19 mouse cellular contexts compared by ENCODE assay signal in genomic region chr3:101236261-101236660, GRCm38 (mm10). TPM values are rescaled to one million over a fixed set of nuclear protein-coding genes. Genes with fewer than 3 reads are reported as not detected.
DNase-seq lines count a peak whose midpoint lies in the region; ATAC-seq and TF ChIP-seq lines count a peak whose summit lies in the region.
"Had no signal": no experiment of that assay in that cellular context is flagged by ENCODE, and none has a peak within 500 bp of the region (broad histone marks: within the 10 kb centered on the region; RNA-seq: fewer than 3 reads in every experiment).

No protein-coding gene starts in this region.

- peak; percentile 54 for DNase-seq in heart, adult 11 months
- no peak for DNase-seq in heart, postnatal 4 days
- peak; percentile 22 for DNase-seq in lung, embryonic 14.5 days
- DNase-seq in lung, postnatal 25 days (ENCODE audit: low spot score) = no peak
- peak; percentile 14 for DNase-seq in hindbrain, postnatal 0 days (ENCODE audit: low spot score)
- DNase-seq in thymus, postnatal 0 days (ENCODE audit: low spot score) = peak; percentile 76
- DNase-seq in layer of hippocampus, adult 9-10 months (ENCODE audit: low spot score) = no peak
- DNase-seq: cerebellum, adult 8-10 months; kidney, adult 9 months; right cerebral cortex, postnatal 4 days had no signal

- no peak overlapping the region for H3K4me3 ChIP-seq in lung, embryonic 14.5 days (ENCODE audit: low read depth, low read length)
- no peak overlapping the region for H3K4me3 ChIP-seq in hindbrain, postnatal 0 days (ENCODE audit: low read length)
- H3K4me3 ChIP-seq: embryonic facial prominence, embryonic 13.5 days; forebrain, embryonic 13.5 days; heart, embryonic 12.5 days; liver, embryonic 12.5 days had no signal

- ATAC-seq in lung, embryonic 14.5 days (ENCODE audit: insufficient read depth) = no peak
- no peak for ATAC-seq in hindbrain, postnatal 0 days
- no peak for ATAC-seq in megakaryocyte progenitor cell, adult 5-6 weeks (replicated peaks; ENCODE audit: poor library complexity)
- ATAC-seq: activated CD4-positive, CD25-positive, alpha-beta regulatory T cell, adult 4 months; liver, embryonic 12.5 days had no signal

- H3K9ac ChIP-seq in lung, embryonic 14.5 days = no peak overlapping the region
- no peak overlapping the region for H3K9ac ChIP-seq in hindbrain, postnatal 0 days (replicated peaks; ENCODE audit: low read length)
- H3K9ac ChIP-seq: embryonic facial prominence, embryonic 13.5 days; forebrain, embryonic 13.5 days; heart, embryonic 12.5 days; liver, embryonic 12.5 days had no signal

- no peaks in the 10 kb centered on the region for H3K36me3 ChIP-seq in lung, embryonic 14.5 days (ENCODE audit: insufficient read depth)
- no peaks in the 10 kb centered on the region for H3K36me3 ChIP-seq in hindbrain, postnatal 0 days (ENCODE audit: insufficient read depth, low read length)
- H3K36me3 ChIP-seq: embryonic facial prominence, embryonic 13.5 days; G1E; heart, embryonic 12.5 days; liver, embryonic 12.5 days had no signal

- no peaks in the 10 kb centered on the region for H3K9me3 ChIP-seq in lung, embryonic 14.5 days (ENCODE audit: low read depth, low read length)
- H3K9me3 ChIP-seq in hindbrain, postnatal 0 days (ENCODE audit: low read length) = no peaks in the 10 kb centered on the region
- H3K9me3 ChIP-seq: embryonic facial prominence, embryonic 13.5 days; forebrain, embryonic 13.5 days; G1E; heart, embryonic 12.5 days; liver, embryonic 12.5 days had no signal

- H3K27me3 ChIP-seq in lung, embryonic 14.5 days (ENCODE audit: insufficient read depth, low read length) = no peaks in the 10 kb centered on the region
- no peaks in the 10 kb centered on the region for H3K27me3 ChIP-seq in hindbrain, postnatal 0 days (ENCODE audit: insufficient read depth, low read length)
- H3K27me3 ChIP-seq: embryonic facial prominence, embryonic 13.5 days; forebrain, embryonic 13.5 days; heart, embryonic 12.5 days; liver, embryonic 12.5 days had no signal

- 22% methylated on average over 15 of the region's 15 CpGs for WGBS in lung, embryonic 14.5 days
- 54% methylated on average over 15 of the region's 15 CpGs for WGBS in hindbrain, postnatal 0 days

- H3K4me2 ChIP-seq in lung, embryonic 14.5 days = peak overlapping the region; percentile 23; the same call in 1 of the 2 replicates
- H3K4me2 ChIP-seq in hindbrain, postnatal 0 days (ENCODE audit: low read depth, low read length) = no peak overlapping the region
- H3K4me2 ChIP-seq: embryonic facial prominence, embryonic 13.5 days; forebrain, embryonic 13.5 days; heart, embryonic 12.5 days; liver, embryonic 12.5 days; midbrain, embryonic 11.5 days had no signal

- H3K27ac ChIP-seq in lung, embryonic 14.5 days (ENCODE audit: low read depth) = no peak overlapping the region
- H3K27ac ChIP-seq in hindbrain, postnatal 0 days = peak overlapping the region; percentile 49; the same call in 1 of the 2 replicates
- H3K27ac ChIP-seq: embryonic facial prominence, embryonic 13.5 days; liver, embryonic 12.5 days had no signal

- H3K4me1 ChIP-seq in lung, embryonic 14.5 days (ENCODE audit: insufficient read depth) = no peaks in the 10 kb centered on the region
- H3K4me1 ChIP-seq in hindbrain, postnatal 0 days (ENCODE audit: insufficient read depth, low read length) = no peaks in the 10 kb centered on the region
- H3K4me1 ChIP-seq: heart, embryonic 12.5 days; liver, embryonic 12.5 days had no signal

- TF ChIP-seq CTCF in lung, embryonic 14.5 days (IDR thresholded peaks at IDR 0.05; ENCODE audit: low read depth) = no peak
- TF ChIP-seq CTCF in hindbrain, postnatal 0 days (IDR thresholded peaks at IDR 0.05; ENCODE audit: low read depth) = no peak

RNA-seq across cellular contexts. Expression of gene Cd2, which starts 51.5 kb away (rescaled TPM):
- total RNA-seq in heart, postnatal 4 days (2021) = under 1 TPM; 0.24 to 0.38 TPM
- 0.42 TPM in 1 of 2 replicates, not detected in the other for polyA plus RNA-seq in lung, embryonic 14.5 days (2014; fragmentation: Nextera tagmentation; extraction: Ambion mirVana)
- not detected in 2 replicates for total RNA-seq in hindbrain, postnatal 0 days (2014; rRNA removed)
- polyA plus RNA-seq in hindbrain, postnatal 0 days (2015; fragmentation: Nextera tagmentation; extraction: Ambion mirVana) = not detected in 2 replicates
- polyA plus RNA-seq in thymus, postnatal 0 days (2015; fragmentation: Nextera tagmentation; extraction: Ambion mirVana) = 236 and 256 TPM in 2 replicates
- not detected in 2 replicates for total RNA-seq in megakaryocyte progenitor cell, adult 5-6 weeks (2015)
- total RNA-seq in megakaryocyte progenitor cell, adult 5-6 weeks (2017) = not detected in 2 replicates
- total RNA-seq: gastrocnemius, adult 18-20 months had no signal
- polyA plus RNA-seq: embryonic facial prominence, embryonic 13.5 days; forebrain, embryonic 13.5 days; G1E; heart, embryonic 12.5 days; liver, embryonic 12.5 days; midbrain, embryonic 11.5 days had no signal

Comparison
In these comparisons a context has a peak if more than half of its experiments do, and no peak if none do; other contexts are left out.
1. DNase-seq: peak in heart, adult 11 months (single experiment), lung, embryonic 14.5 days (single experiment), hindbrain, postnatal 0 days (single experiment) and thymus, postnatal 0 days (single experiment); none in heart, postnatal 4 days (single experiment), lung, postnatal 25 days (single experiment) and layer of hippocampus, adult 9-10 months (single experiment).